Mouse (Mus musculus) limb, embryonic 15.5 days (tissue): ENCODE measurements around the gene 4930451I11Rik. TPM values are rescaled to one million over a fixed set of nuclear protein-coding genes. Genes with fewer than 3 reads are reported as not detected.

Source experiments
- ATAC-seq: fragments of 200-750 bp; cut with Nextera tagmentation; 2 replicates; pipeline ENCODE4 v1.8.0; 2017; ENCODE audit warnings: low read depth, moderate TSS enrichment; ENCODE audit not compliant: insufficient number of reproducible peaks, low FRiP score, low TSS enrichment
- H3K27ac ChIP-seq: fragments of 300-500 bp; sonication (generic); 2 replicates; pipeline ENCODE4 v1.5.1; 2015; ENCODE audit warnings: moderate library complexity, mild to moderate bottlenecking, inconsistent platforms
- H3K27me3 ChIP-seq: fragments of 300-500 bp; sonication (generic); 2 replicates; pipeline ENCODE4 v1.6.1; 2015; ENCODE audit warnings: inconsistent platforms
- H3K36me3 ChIP-seq: fragments of 300-500 bp; sonication (generic); 2 replicates; pipeline ENCODE4 v1.6.1; 2015; ENCODE audit warnings: inconsistent platforms
- H3K4me1 ChIP-seq: fragments of 300-500 bp; sonication (generic); 2 replicates; pipeline ENCODE4 v1.6.1; 2015; ENCODE audit warnings: inconsistent platforms
- H3K4me2 ChIP-seq: fragments of 300-500 bp; sonication (generic); 2 replicates; pipeline ENCODE4 v1.6.1; 2015; ENCODE audit warnings: mild to moderate bottlenecking, inconsistent platforms
- H3K4me3 ChIP-seq: fragments of 300-500 bp; sonication (generic); 2 replicates; pipeline ENCODE4 v1.5.1; 2015; ENCODE audit warnings: mild to moderate bottlenecking, inconsistent platforms
- H3K9ac ChIP-seq: fragments of 300-500 bp; sonication (generic); 2 replicates; pipeline ENCODE4 v1.6.1; 2015; ENCODE audit warnings: inconsistent platforms
- H3K9me3 ChIP-seq: fragments of 300-500 bp; sonication (generic); 2 replicates; pipeline ENCODE4 v1.6.1; 2016; ENCODE audit warnings: inconsistent platforms
- whole genome bisulfite sequencing: fragments of 180-500 bp; shearing (Covaris S2); methylation state at CpG from one replicate; pipeline ENCODE4 v1.1.7; 2015; 5-methylcytosine and 5-hydroxymethylcytosine counted together
- polyA plus RNA-seq: library from polyadenylated mRNA; unstranded; fragments of >200 nt; fragmentation: Nextera tagmentation; extraction: Ambion mirVana; gene quantifications from 2 replicates; pipeline ENCODE4 v1.2.1, GENCODE M21; 2015

The 4930451I11Rik gene
- polyA plus RNA-seq, result not detected in 2 replicates

DNA sequence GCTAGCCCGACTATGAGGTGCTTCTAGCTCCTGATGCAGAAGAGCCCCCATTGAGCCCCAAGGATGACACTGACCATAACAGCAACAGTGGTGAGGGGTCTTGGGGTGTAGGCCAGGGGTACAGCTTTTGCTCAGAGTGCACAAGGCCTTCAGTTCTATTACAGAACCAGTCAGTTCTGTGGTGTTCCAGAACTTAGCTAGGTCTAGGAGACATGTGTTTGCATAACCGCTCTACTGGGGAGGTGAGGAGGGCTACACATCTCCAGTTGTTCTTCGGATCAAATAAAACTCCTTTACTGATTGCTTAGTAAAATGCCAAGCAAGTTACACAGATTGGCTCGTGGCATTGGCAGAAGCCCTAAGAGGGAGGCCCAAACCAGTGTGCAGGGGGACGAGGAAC, at the start of gene 4930451I11Rik:
TSS of gene 4930451I11Rik (minus strand) at position 101 of the 400 bp plus-strand sequence.
- no peak within 1 kb of the TSS for H3K27ac ChIP-seq
- peak within 1 kb of the TSS; percentile 23 for H3K4me3 ChIP-seq
- H3K9ac ChIP-seq, result no peak within 1 kb of the TSS
- H3K4me1 ChIP-seq, result peaks cover 4% of the 10 kb centered on the region
- no peak for ATAC-seq
- H3K27me3 ChIP-seq, result 0 out of 2 replicates have a peak, but pooled peaks cover 20% of the 10 kb centered on the region
- WGBS, result 64% methylated on average over 5 of the region's 5 CpGs
- peak within 1 kb of the TSS; percentile 41 for H3K4me2 ChIP-seq
- H3K36me3 ChIP-seq, result no peaks in the 10 kb centered on the region
- H3K9me3 ChIP-seq, result no peaks in the 10 kb centered on the region

DNA sequence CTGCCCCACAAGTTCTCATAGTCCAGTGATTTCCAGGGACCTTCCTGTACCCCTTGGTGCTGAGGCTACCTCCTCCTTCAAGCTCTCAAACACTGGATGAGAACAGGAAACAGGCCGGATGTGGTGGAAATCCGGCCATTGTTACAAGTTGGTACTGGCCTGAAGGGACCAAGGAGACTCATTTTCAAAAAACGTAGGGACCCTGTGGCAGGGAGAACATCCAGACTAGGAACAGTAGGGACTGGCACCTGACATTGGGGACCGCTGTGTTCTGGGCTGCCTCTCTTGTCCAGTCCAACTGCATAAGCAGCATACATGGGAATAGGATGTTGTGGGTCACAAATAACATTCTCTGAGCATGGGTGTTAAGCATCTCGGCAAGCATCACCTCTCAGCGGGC, 49.6 kb upstream of the 4930451I11Rik start:
- H3K9me3 ChIP-seq, result no peaks in the 10 kb centered on the region
- H3K36me3 ChIP-seq, result peaks cover 54% of the 10 kb centered on the region
- WGBS, result 78% methylated on average over 6 of the region's 6 CpGs
- H3K27me3 ChIP-seq, result no peaks in the 10 kb centered on the region
- H3K9ac ChIP-seq, result no peak overlapping the region
- H3K27ac ChIP-seq, result no peak overlapping the region; the same call in 1 of the 2 replicates
- ATAC-seq, result no peak
- peaks cover 32% of the 10 kb centered on the region for H3K4me1 ChIP-seq
- no peak overlapping the region for H3K4me3 ChIP-seq
- H3K4me2 ChIP-seq, result 0 out of 2 replicates have a peak overlapping the region, but pooled peaks have one; percentile 0

DNA sequence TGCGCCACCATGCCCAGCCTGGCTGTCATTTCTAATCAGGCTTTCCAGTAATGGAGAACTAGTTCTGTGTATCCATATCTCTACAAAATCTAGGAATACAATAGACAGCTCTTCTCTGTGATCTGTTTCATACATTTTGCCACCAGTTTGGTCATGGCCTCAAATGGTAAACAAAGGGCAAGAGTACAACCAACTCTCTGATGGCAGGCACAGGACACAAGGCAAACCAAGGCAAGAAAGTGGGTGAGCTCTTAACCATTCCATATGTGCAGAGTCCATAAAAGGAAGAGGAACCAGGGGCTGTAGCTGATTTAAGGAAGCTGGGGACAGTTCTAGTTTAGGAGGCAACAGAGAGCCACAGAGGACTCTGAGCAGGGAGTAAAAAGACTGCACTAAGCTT, 45.8 kb upstream of the 4930451I11Rik start:
- H3K4me3 ChIP-seq, result no peak overlapping the region
- no peaks in the 10 kb centered on the region for H3K27me3 ChIP-seq
- peaks cover 92% of the 10 kb centered on the region for H3K36me3 ChIP-seq
- H3K9me3 ChIP-seq, result no peaks in the 10 kb centered on the region
- peaks cover 16% of the 10 kb centered on the region for H3K4me1 ChIP-seq
- 98% methylated on average over 1 of the region's 1 CpGs for WGBS
- H3K4me2 ChIP-seq, result no peak overlapping the region
- H3K9ac ChIP-seq, result no peak overlapping the region
- H3K27ac ChIP-seq, result no peak overlapping the region
- no peak for ATAC-seq

DNA sequence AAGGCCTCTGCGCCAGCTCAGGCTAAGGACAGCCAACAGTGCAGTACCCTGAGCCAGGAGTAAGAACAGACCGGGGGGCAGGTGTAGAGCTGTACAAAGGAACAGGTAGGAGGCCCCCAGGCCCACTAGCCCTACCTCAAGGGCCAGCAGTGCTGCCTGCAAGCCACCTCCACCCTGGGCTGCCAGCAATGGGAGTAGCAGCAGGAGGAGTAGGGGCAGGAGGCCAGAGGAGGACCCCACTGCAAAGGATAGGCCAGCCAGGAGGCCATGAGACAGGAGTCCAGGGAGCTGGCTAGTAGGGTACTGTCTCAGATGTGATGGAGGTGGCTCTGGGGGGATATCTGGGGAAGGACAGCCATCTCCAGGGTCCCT, 39.1 kb upstream of the 4930451I11Rik start:
- Histone ChIP-seq H3K9me3 (no peaks in the 10 kb centered on the region), H3K27me3 (no peaks in the 10 kb centered on the region), H3K36me3 (peaks cover 99% of the 10 kb centered on the region), H3K4me3 (no peak overlapping the region), H3K4me1 (no peaks in the 10 kb centered on the region), H3K27ac (no peak overlapping the region), H3K9ac (0 out of 2 replicates have a peak overlapping the region, but pooled peaks have one; percentile 23), H3K4me2 (no peak overlapping the region)
- no peak for ATAC-seq
- WGBS, result 94% methylated on average over 2 of the region's 2 CpGs

DNA sequence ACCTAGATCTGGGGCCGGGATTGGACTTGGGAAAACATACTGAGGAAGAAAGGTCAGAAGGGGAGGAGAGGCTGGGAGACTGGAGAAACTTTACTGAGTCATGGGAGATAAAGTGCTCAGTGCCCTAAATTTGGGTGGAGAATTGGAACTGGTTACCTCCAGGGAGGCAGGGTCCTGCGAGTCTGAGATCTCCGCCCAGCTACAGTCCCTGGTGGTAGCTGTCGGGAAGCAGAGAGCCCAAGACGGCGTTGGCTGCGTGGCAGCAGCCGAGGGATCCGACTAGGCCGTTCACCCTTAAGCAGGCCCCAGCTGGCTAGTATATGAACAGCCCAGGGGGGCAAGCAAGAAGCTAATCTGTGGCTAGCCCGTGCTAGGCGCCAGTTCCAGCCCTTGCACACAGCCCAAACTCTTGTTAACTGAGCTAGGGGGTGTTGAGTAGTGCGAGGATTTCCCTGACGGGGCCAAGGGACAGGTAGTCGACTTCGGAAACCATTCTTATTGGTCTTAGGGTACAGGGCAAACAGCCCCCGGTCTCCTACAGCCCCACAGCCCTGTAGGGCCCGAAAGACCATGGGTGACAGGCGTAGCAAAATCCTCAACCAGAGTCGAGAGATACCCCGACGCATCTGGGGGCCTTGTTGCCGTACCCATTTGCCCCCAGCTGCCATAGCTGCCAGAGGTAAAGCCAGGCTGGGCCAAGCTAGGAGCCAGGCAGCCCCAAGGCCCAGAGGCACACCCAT, 38.5 kb upstream of the 4930451I11Rik start:
- H3K4me2 ChIP-seq, result no peak overlapping the region
- 89% methylated on average over 23 of the region's 23 CpGs for WGBS
- no peaks in the 10 kb centered on the region for H3K4me1 ChIP-seq
- H3K9me3 ChIP-seq, result no peaks in the 10 kb centered on the region
- H3K9ac ChIP-seq, result no peak overlapping the region
- no peak overlapping the region for H3K27ac ChIP-seq
- no peaks in the 10 kb centered on the region for H3K27me3 ChIP-seq
- H3K4me3 ChIP-seq, result no peak overlapping the region
- no peak for ATAC-seq
- peaks cover 99% of the 10 kb centered on the region for H3K36me3 ChIP-seq

DNA sequence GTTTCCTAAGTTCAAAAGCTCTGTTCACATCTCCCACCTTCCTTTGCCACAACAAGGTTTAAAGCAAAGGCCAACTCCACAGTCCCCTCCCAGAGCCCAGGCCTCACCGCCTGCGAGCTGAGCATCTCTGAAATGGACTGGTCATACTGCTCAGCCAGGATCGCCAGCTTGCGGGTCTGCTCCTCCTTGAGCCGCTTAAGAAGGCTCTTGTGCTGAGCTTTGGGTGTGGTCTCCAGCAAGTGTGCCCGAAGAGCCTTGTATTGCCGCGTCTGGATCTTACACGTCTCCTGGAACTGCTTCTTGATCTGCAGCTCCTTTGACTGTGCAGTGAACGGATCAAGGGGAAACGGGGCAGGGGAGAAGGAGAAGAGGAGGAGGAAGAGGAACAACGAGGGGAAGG, 36.6 kb upstream of the 4930451I11Rik start:
- Histone ChIP-seq H3K36me3 (peaks cover 92% of the 10 kb centered on the region), H3K27me3 (no peaks in the 10 kb centered on the region), H3K9me3 (no peaks in the 10 kb centered on the region), H3K4me2 (no peak overlapping the region), H3K27ac (no peak overlapping the region), H3K4me1 (peaks cover 18% of the 10 kb centered on the region), H3K4me3 (no peak overlapping the region), H3K9ac (no peak overlapping the region)
- WGBS, result 85% methylated on average over 12 of the region's 12 CpGs
- no peak for ATAC-seq

DNA sequence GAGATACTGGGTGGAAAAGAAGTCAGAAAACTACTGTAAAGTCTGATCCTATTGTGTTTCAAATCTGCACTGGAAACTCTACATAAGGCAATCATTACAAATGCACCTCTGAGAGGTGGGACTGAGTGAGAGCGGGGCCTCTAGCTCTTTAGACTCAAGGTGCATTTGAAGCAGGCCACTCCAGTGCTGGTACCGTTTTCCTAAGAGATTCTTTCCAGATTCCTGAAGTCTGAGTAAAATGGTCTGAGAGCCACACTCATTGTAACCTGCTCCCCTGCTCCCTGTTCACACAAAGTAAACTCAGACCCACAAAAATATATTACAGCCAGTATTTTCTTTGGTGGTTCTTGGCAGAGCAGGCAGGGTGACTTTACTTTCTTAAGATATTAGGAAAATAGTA, 36.1 kb upstream of the 4930451I11Rik start:
- Histone ChIP-seq H3K27me3 (no peaks in the 10 kb centered on the region), H3K36me3 (peaks cover 87% of the 10 kb centered on the region), H3K4me2 (no peak overlapping the region), H3K9ac (no peak overlapping the region), H3K9me3 (no peaks in the 10 kb centered on the region), H3K4me1 (peaks cover 22% of the 10 kb centered on the region), H3K4me3 (no peak overlapping the region), H3K27ac (no peak overlapping the region)
- no peak for ATAC-seq
- WGBS, result 88% methylated on average over 2 of the region's 2 CpGs

DNA sequence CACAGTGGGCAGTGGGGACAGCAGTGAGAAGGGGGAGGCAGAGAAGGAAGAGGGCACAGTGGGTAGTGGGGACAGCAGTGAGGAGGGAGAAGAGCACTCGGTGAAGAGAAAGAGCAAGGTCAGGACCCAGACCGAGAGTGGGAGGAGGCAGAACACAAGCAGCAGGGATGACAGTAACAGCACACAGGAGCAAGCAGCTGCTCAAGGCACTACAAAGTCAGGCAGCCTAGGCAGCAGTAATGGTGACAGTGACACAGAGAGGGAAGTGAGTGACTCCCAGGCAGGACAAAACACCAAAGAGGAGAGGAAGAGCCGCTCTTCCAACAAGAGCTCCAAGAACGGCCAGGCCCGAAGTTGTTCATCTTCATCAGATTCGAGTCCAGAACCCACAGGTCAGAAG, 32.4 kb upstream of the 4930451I11Rik start:
- H3K4me3 ChIP-seq, result peak overlapping the region; percentile 69
- H3K4me2 ChIP-seq, result peak overlapping the region; percentile 82
- peak overlapping the region; percentile 60 for H3K9ac ChIP-seq
- 76% methylated on average over 6 of the region's 6 CpGs for WGBS
- H3K9me3 ChIP-seq, result no peaks in the 10 kb centered on the region
- peaks cover 33% of the 10 kb centered on the region for H3K4me1 ChIP-seq
- H3K36me3 ChIP-seq, result peaks cover 63% of the 10 kb centered on the region
- H3K27ac ChIP-seq, result peak overlapping the region; percentile 91; the same call in 1 of the 2 replicates
- no peak for ATAC-seq
- H3K27me3 ChIP-seq, result no peaks in the 10 kb centered on the region

DNA sequence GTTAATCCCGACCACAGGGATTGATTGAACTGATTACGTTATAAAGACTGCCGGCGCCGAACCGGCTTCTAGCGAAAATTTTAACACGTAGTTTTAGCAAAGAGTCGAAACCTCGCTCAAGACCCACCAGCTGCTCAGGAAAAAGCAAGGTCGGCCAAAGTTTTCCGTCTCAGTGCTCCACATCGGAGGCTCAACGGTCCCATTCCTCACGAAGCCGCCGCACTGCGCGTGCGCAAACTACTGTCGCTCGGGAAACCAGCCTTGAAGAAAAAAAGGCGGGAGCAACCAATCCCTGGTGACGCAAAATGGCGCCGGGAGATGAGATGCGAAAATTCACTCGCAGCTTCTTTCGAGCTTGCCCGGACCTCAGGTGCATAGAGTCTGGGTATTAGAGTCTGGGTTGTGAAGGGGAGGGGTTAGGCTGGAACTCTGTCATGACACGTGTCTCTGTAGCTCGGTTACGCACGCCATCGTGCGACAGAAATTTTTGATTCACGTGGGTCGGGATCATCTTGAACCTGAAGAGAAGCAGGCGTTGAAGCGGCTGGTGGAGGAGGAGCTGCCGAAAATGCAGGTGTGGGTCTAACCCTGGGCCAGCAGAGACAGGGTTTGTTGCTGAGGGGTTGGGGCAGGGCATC, 30.8 kb upstream of the 4930451I11Rik start, which contains the start of gene Ino80e:
TSS of gene Ino80e (minus strand) at position 231 of the 638 bp plus-strand sequence.
- Histone ChIP-seq H3K4me3 (peak within 1 kb of the TSS; percentile 69), H3K36me3 (peaks cover 62% of the 10 kb centered on the region), H3K27ac (peak within 1 kb of the TSS; percentile 91), H3K4me2 (peak within 1 kb of the TSS; percentile 82), H3K9me3 (no peaks in the 10 kb centered on the region), H3K4me1 (peaks cover 33% of the 10 kb centered on the region), H3K27me3 (no peaks in the 10 kb centered on the region), H3K9ac (peak within 1 kb of the TSS; percentile 60)
- under 1% methylated on average over 41 of the region's 41 CpGs for WGBS
- ATAC-seq, result peak; percentile 75

DNA sequence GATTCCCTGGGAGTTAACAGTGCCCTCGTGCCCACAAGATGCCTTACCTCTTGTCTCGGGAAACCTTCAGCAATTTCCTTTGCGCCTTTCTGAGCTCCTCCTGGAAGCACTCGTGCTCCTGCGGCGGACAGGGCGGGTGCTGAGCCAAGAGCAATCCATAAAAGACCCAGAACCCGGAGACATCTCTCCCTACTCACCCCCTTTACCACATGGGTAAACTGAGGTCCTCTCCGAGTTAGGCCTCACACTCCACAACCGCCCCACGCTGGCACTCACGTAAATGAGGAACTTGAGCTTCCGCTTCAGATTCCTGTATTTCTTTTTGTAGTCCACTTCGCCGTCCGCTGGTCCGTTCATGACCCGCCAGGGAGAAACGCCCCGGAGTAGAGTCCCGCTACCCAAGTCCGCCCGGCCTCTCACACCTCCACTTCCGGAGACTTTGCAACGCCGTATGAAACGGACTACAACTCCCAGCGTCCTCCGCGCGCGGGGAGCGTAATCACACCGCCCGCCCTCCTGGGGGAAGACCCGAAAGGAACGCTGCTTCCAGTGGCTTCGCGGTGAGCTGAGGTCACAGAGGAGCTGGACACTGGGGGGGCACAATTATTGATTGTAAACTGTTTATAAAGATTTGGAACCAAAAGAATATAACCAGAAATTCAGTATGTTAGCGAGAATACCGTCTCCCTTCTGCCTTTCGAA, 30.1 kb upstream of the 4930451I11Rik start, which contains the start of gene Hirip3:
TSS of gene Hirip3 (plus strand) at position 544 of the 702 bp plus-strand sequence.
- Histone ChIP-seq H3K9me3 (no peaks in the 10 kb centered on the region), H3K9ac (peak within 1 kb of the TSS; percentile 60), H3K36me3 (peaks cover 62% of the 10 kb centered on the region), H3K4me3 (peak within 1 kb of the TSS; percentile 69), H3K4me1 (peaks cover 33% of the 10 kb centered on the region), H3K27ac (peak within 1 kb of the TSS; percentile 91), H3K27me3 (no peaks in the 10 kb centered on the region), H3K4me2 (peak within 1 kb of the TSS; percentile 82)
- WGBS, result 1% methylated on average over 42 of the region's 42 CpGs
- ATAC-seq, result peak; percentile 91

DNA sequence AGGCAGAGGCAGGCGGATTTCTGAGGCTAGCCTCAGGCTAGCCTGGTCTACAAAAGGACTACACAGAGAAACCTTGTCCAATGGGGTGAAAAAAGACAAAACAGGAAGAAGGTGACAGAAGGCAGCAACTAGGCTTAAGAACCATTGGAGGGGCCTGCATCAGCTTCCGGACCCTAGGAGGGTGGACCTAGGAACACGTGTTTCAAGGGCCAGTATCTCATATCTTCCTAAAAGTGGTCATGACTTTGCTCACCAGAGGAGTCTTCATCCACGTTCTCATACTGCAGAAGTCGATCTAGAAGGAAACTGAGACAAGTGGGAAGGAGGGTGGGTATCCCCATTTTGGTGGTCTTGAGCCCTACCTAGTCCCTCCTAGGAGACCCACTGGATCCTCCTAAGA, 29.5 kb upstream of the 4930451I11Rik start:
- Histone ChIP-seq H3K4me3 (peak overlapping the region; percentile 69), H3K9ac (peak overlapping the region; percentile 60), H3K4me2 (peak overlapping the region; percentile 82), H3K4me1 (peaks cover 33% of the 10 kb centered on the region), H3K36me3 (peaks cover 62% of the 10 kb centered on the region), H3K9me3 (no peaks in the 10 kb centered on the region), H3K27me3 (no peaks in the 10 kb centered on the region), H3K27ac (no peak overlapping the region)
- ATAC-seq, result no peak
- WGBS, result 59% methylated on average over 5 of the region's 5 CpGs
